Mouse (Mus musculus) ES-Bruce4 (cell line): ENCODE measurements around the gene Hoxc6.

Experiments used
- CTCF ChIP-seq: IDR thresholded peaks from one replicate; pipeline ENCODE4 v1.8.1; 2011; ENCODE audit warnings: low read depth, low read length
- EP300 ChIP-seq: IDR thresholded peaks from 2 replicates; pipeline ENCODE4 v1.6.1; 2011; ENCODE audit warnings: low read depth, low read length; ENCODE audit not compliant: insufficient read depth
- POLR2A ChIP-seq: IDR thresholded peaks from one replicate; pipeline ENCODE4 v1.8.1; 2011; ENCODE audit warnings: low read length; ENCODE audit not compliant: insufficient read depth

DNA sequence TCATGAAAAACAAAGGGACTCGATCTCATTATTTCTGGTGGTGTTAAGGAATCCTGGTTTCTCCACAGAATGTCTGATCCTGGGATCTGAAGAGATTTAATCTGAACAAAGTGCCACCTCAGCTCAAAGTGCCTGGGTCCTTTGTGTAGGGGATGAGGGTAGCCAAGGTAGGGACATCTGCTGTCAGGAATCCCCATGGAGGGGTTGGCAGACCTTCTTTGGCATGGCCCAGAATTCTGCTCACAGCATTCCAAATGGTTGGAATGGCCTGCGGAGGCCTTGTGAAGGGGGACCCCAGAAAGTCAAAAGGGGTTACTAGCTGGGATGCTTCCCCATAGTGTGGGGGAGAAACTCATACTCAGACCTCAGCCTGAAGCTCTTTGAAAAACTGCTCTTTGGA lies 49.2 kb upstream of the Hoxc6 start:
- TF ChIP-seq CTCF, result no peak
- TF ChIP-seq POLR2A, result no peak
- TF ChIP-seq EP300, result no peak
